Comparison of ENCODE assay signal across 18 mouse cellular contexts in genomic region chr6:6568436-6568835, GRCm38 (mm10). TPM values are rescaled to one million over a fixed set of nuclear protein-coding genes. Genes with fewer than 3 reads are reported as not detected.
DNase-seq lines count a peak whose midpoint lies in the region; ATAC-seq and TF ChIP-seq lines count a peak whose summit lies in the region.
"Had no signal": no experiment of that assay in that cellular context is flagged by ENCODE, and none has a peak within 500 bp of the region (broad histone marks: within the 10 kb centered on the region; RNA-seq: fewer than 3 reads in every experiment).

No protein-coding gene starts in this region.

- peaks cover 7% of the 10 kb centered on the region; the same call in 1 of the 2 replicates for H3K4me1 ChIP-seq in cerebellum, adult 2 months (ENCODE audit: control insufficient read depth, insufficient read depth, low read length)
- H3K4me1 ChIP-seq: embryonic facial prominence, embryonic 10.5 days; hindbrain, embryonic 10.5 days; intestine, embryonic 15.5 days had no signal

- WGBS in cerebellum, adult 2 months = 30% methylated on average over 3 of the region's 3 CpGs

- H3K27ac ChIP-seq in cerebellum, adult 2 months (ENCODE audit: insufficient read depth, low read length) = no peak overlapping the region
- H3K27ac ChIP-seq: embryonic facial prominence, embryonic 10.5 days; forebrain, embryonic 13.5 days; hindbrain, embryonic 10.5 days; hindbrain, embryonic 14.5 days; intestine, embryonic 15.5 days had no signal

- no peak overlapping the region for H3K4me3 ChIP-seq in cerebellum, adult 2 months (replicated peaks; ENCODE audit: insufficient read depth, low read depth, low read length)
- H3K4me3 ChIP-seq: embryonic facial prominence, embryonic 10.5 days; forebrain, embryonic 13.5 days; heart, embryonic 12.5 days; hindbrain, embryonic 10.5 days; intestine, embryonic 15.5 days had no signal

- ATAC-seq in cerebellum, adult (ENCODE audit: insufficient number of reproducible peaks, low FRiP score, low TSS enrichment) = peak; percentile 78
- ATAC-seq: CD4-positive, CD25-positive, alpha-beta regulatory T cell, adult 4 months; forebrain, embryonic 13.5 days; intestine, embryonic 15.5 days had no signal

- no peak for TF ChIP-seq POLR2A in cerebellum, adult 2 months (IDR thresholded peaks at IDR 0.05; ENCODE audit: borderline replicate concordance, insufficient read depth, low read length)

- no peak for DNase-seq in cerebellum, postnatal 4 days (ENCODE audit: low spot score in 2 of 2)
- DNase-seq in cerebellum, adult 2 months = peak; percentile 63 to 77
- DNase-seq in cerebellum, postnatal 10 days = peak; percentile 37 to 64
- no peak for DNase-seq in gastrocnemius, postnatal 4 days (ENCODE audit: low spot score in 2 of 2)
- DNase-seq in spleen, adult 18-20 months = no peak
- DNase-seq in liver = no peak
- DNase-seq: adrenal gland, adult 8-10 months; B cell, adult 2 months; gastrocnemius, postnatal 36 days; kidney, adult 18-20 months had no signal

- no peaks in the 10 kb centered on the region for H3K27me3 ChIP-seq in cerebellum, adult 2 months (ENCODE audit: control insufficient read depth, insufficient read depth, low read length)
- H3K27me3 ChIP-seq: forebrain, embryonic 13.5 days; heart, embryonic 12.5 days; intestine, embryonic 15.5 days had no signal

- no peak for TF ChIP-seq CTCF in cerebellum, adult 2 months (IDR thresholded peaks at IDR 0.05; ENCODE audit: borderline replicate concordance, insufficient read depth, low read depth, low read length)

RNA-seq across cellular contexts. Expression of gene Sem1, which starts 10.0 kb away (rescaled TPM):
- 62.3 and 62.7 TPM in 2 replicates for polyA plus RNA-seq in cerebellum, adult 2 months (2012; rRNA removed)
- total RNA-seq in gastrocnemius, postnatal 4 days (2021) = 10 to 100 TPM; 80.9 to 87.6 TPM

Comparison
In these comparisons a context has a peak if more than half of its experiments do, and no peak if none do; other contexts are left out.
1. DNase-seq: peak in cerebellum, adult 2 months (2 of 2) and cerebellum, postnatal 10 days (2 of 2); none in cerebellum, postnatal 4 days (0 of 2), gastrocnemius, postnatal 4 days (0 of 2), spleen, adult 18-20 months (0 of 2) and liver (single experiment).